Mouse (Mus musculus): ENCODE measurements around the gene Vipr1. TPM values are rescaled to one million over a fixed set of nuclear protein-coding genes. Genes with fewer than 3 reads are reported as not detected.
A peak's percentile ranks its signal among the peaks of the same experiment; 100 is the strongest.

The Vipr1 gene
- total RNA-seq, 2 experiments from 2014 or later: 1.1 to 3.9 TPM

GRCm38 (mm10) chr9:121673716-121674115 is 31.2 kb downstream of the Vipr1 start:
- intact Hi-C loops (cut with DNase I): no loop called here
- DNase-seq: no peak

GRCm38 (mm10) chr9:121675011-121675410 is 32.5 kb downstream of the Vipr1 start:
- intact Hi-C loops (cut with DNase I): loop anchor here (5.0 kb wide), 1 partner anchor 428 kb away; no protein-coding TSS in a partner anchor
- no peak for DNase-seq

- intact Hi-C loops (cut with DNase I): loop anchor here (5.0 kb wide), 1 partner anchor 428 kb away; no protein-coding TSS in a partner anchor
- DNase-seq: no peak
Measured at GRCm38 (mm10) chr9:121675556-121675955, 33.0 kb downstream of the Vipr1 start.

GRCm38 (mm10) chr9:121677069-121677468 is 34.6 kb downstream of the Vipr1 start:
- intact Hi-C loops (cut with DNase I): loop anchor here (5.0 kb wide), 1 partner anchor 430 kb away; no protein-coding TSS in a partner anchor
- no peak for DNase-seq

GRCm38 (mm10) chr9:121677476-121677875 is 35.0 kb downstream of the Vipr1 start:
- no peak for DNase-seq
- intact Hi-C loops (cut with DNase I): loop anchor here (5.0 kb wide), 1 partner anchor 430 kb away; no protein-coding TSS in a partner anchor

GRCm38 (mm10) chr9:121679549-121679948 is 37.0 kb downstream of the Vipr1 start:
- DNase-seq: peak; percentile 54 to 59
- intact Hi-C loops (cut with DNase I): loop anchor here (1.0 to 5.0 kb wide), 4 partner anchors 10 to 432 kb away; partner anchors contain the start of genes Lyzl4 and Vipr1

GRCm38 (mm10) chr9:121681191-121681590 is 38.7 kb downstream of the Vipr1 start:
- intact Hi-C loops (cut with DNase I): no loop called here
- DNase-seq: no peak

- no peak for DNase-seq
- intact Hi-C loops (cut with DNase I): no loop called here
Measured at GRCm38 (mm10) chr9:121682037-121682680, 39.6 kb downstream of the Vipr1 start.

GRCm38 (mm10) chr9:121684702-121685101 is 42.2 kb downstream of the Vipr1 start:
- intact Hi-C loops (cut with DNase I): no loop called here
- no peak for DNase-seq

- intact Hi-C loops (cut with DNase I): no loop called here
- DNase-seq: no peak
Measured at GRCm38 (mm10) chr9:121690200-121690651, 47.7 kb downstream of the Vipr1 start.

GRCm38 (mm10) chr9:121690734-121691133 is 48.2 kb downstream of the Vipr1 start:
- intact Hi-C loops (cut with DNase I): no loop called here

GRCm38 (mm10) chr9:121694736-121695135 is 52.2 kb downstream of the Vipr1 start:
- intact Hi-C loops (cut with DNase I): no loop called here
- DNase-seq: no peak

More at GRCm38 (mm10) chr9:121690734-121691133, 48.2 kb downstream of the Vipr1 start:
- DNase-seq: no peak

GRCm38 (mm10) chr9:121696626-121697025 is 54.1 kb downstream of the Vipr1 start:
- intact Hi-C loops (cut with DNase I): loop anchor here (2.0 kb wide), 1 partner anchor 134 kb away; no protein-coding TSS in a partner anchor
- DNase-seq: no peak

GRCm38 (mm10) chr9:121697150-121698049 is 54.9 kb downstream of the Vipr1 start:
- intact Hi-C loops (cut with DNase I): loop anchor here (2.0 kb wide), 1 partner anchor 133 kb away; no protein-coding TSS in a partner anchor
- peak; percentile 67 to 71 for DNase-seq

GRCm38 (mm10) chr9:121704261-121704645 is 61.7 kb downstream of the Vipr1 start:
- intact Hi-C loops (cut with DNase I): no loop called here
- DNase-seq: no peak

- intact Hi-C loops (cut with DNase I): no loop called here
Measured at GRCm38 (mm10) chr9:121704646-121705625, 62.4 kb downstream of the Vipr1 start, which contains the start of gene Sec22c. Gene Sec22c, minus strand, starts transcription at chr9:121705490.

GRCm38 (mm10) chr9:121706029-121706675 is 63.6 kb downstream of the Vipr1 start:
- intact Hi-C loops (cut with DNase I): no loop called here
- no peak for DNase-seq

More at GRCm38 (mm10) chr9:121704646-121705625, 62.4 kb downstream of the Vipr1 start, which contains the start of gene Sec22c:
- peak; percentile 86 to 94 for DNase-seq

- DNase-seq: no peak
- intact Hi-C loops (cut with DNase I): no loop called here
Measured at GRCm38 (mm10) chr9:121707801-121708200, 65.3 kb downstream of the Vipr1 start.
